Mouse (Mus musculus): ENCODE results near the gene Lars2. TPM values are rescaled to one million over a fixed set of nuclear protein-coding genes. Genes with fewer than 3 reads are reported as not detected.
"Not testable (repeated sequence)": the region's sequence is repeated elsewhere in the genome, so short reads cannot be mapped to it uniquely, and the experiment has no call there.

Lars2 gene
- polyA plus RNA-seq, 1 experiment from 2014 or later: 1,089 TPM

DNA sequence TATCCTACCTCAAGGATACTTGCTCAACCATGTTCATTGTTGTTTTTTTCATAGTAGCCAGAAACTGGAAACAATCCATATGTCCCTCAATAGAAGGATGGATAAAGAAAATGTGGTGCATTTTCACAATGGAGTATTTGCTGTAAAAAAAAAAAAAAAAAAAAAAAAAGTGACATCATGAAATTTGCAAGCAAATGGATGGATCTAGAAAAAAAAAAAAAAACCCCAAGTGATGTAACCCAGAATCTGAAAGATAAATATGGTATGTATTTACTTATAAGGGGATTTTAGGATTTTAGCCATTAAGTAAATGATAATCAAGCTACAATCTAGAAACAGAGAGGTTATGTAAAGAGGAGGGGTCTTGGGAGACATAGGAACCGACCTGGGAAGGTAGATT lies 1.4 kb upstream of the Lars2 start:
- Histone ChIP-seq H3K4me1 (peaks cover 8% of the 10 kb centered on the region; the same call in 1 of the 2 replicates), H3K27ac (no peak overlapping the region), H3K4me2 (replicated peaks) (no peak overlapping the region), H3K4me3 (no peak overlapping the region), H3K9me3 (no peaks in the 10 kb centered on the region), H3K27me3 (no peaks in the 10 kb centered on the region), H3K9ac (no peak overlapping the region), H3K36me3 (no peaks in the 10 kb centered on the region)
- WGBS: 74% methylated on average over 1 of the region's 1 CpGs
- ATAC-seq (ENCODE audit: insufficient number of reproducible peaks, insufficient read depth, low FRiP score, low TSS enrichment): no peak

DNA sequence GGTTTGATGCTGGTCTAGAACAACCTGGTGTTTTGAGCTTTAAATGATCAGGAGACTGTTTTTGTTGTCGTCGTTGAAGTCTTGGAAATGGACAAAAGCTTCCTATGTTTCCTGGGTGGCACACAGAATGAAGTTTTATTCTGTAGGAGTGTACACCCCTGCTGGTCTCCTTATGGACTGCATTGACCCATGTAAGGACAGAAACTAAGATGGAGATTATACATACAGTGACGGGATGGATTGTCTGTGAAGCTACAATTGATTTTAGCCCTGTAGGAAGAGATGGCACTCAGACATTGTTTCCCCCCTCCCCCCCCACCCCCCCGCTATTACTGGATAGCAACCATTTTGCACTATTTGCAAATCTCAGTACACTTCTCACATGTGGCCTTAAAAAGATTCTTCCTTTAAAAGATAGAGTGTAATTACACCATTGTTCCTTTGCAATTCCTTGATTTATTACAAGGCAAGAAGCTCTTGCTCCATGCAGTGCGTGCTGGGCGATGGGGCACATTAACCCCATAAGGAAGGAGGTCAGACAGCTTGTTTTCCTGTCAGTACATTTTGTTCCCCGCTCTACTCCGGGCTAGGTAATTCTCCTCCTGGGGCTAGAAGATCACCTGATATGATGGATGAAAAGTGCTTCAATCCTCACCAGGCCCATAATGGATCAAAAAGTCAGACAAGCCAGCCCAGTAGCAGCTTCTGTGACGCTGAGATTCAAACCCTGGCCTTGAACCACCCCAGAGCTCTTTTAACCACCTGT lies 602 bp upstream of the Lars2 start:
- peak overlapping the region; percentile 82 for H3K27ac ChIP-seq
- ATAC-seq (ENCODE audit: insufficient number of reproducible peaks, insufficient read depth, low FRiP score, low TSS enrichment): peak; percentile 53; the same call in 1 of the 2 replicates
- peak overlapping the region; percentile 77 for H3K4me2 ChIP-seq (replicated peaks)
- no peaks in the 10 kb centered on the region for H3K9me3 ChIP-seq
- H3K4me3 ChIP-seq: peak overlapping the region; percentile 83
- H3K36me3 ChIP-seq: no peaks in the 10 kb centered on the region
- 35% methylated on average over 9 of the region's 9 CpGs for WGBS
- peaks cover 8% of the 10 kb centered on the region; the same call in 1 of the 2 replicates for H3K4me1 ChIP-seq
- H3K27me3 ChIP-seq: no peaks in the 10 kb centered on the region
- H3K9ac ChIP-seq: peak overlapping the region; percentile 61

- H3K27me3 ChIP-seq: no peaks in the 10 kb centered on the region
- H3K9ac ChIP-seq: peak overlapping the region; percentile 61
- peak overlapping the region; percentile 83 for H3K4me3 ChIP-seq
- H3K4me1 ChIP-seq: peaks cover 8% of the 10 kb centered on the region; the same call in 1 of the 2 replicates
- H3K36me3 ChIP-seq: peaks cover 10% of the 10 kb centered on the region; the same call in 1 of the 2 replicates
- no peak for ATAC-seq (ENCODE audit: insufficient number of reproducible peaks, insufficient read depth, low FRiP score, low TSS enrichment)
- H3K9me3 ChIP-seq: no peaks in the 10 kb centered on the region
- H3K27ac ChIP-seq: no peak overlapping the region
- peak overlapping the region; percentile 77 for H3K4me2 ChIP-seq (replicated peaks)
These were observed 909 bp downstream of the Lars2 start for GRCm38 (mm10) chr9:123367636-123368035.

- Histone ChIP-seq H3K9ac (no peak overlapping the region), H3K27me3 (no peaks in the 10 kb centered on the region), H3K36me3 (peaks cover 9% of the 10 kb centered on the region; the same call in 1 of the 2 replicates), H3K4me2 (replicated peaks) (no peak overlapping the region), H3K4me1 (no peaks in the 10 kb centered on the region), H3K27ac (no peak overlapping the region), H3K9me3 (no peaks in the 10 kb centered on the region), H3K4me3 (no peak overlapping the region)
- no peak for ATAC-seq (ENCODE audit: insufficient number of reproducible peaks, insufficient read depth, low FRiP score, low TSS enrichment)
- WGBS: 66% methylated on average over 5 of the region's 5 CpGs
These were observed 15.7 kb downstream of the Lars2 start for GRCm38 (mm10) chr9:123382399-123382798.

GRCm38 (mm10) chr9:123384696-123385095 lies 18.0 kb downstream of the Lars2 start:
- Histone ChIP-seq H3K9ac (no peak overlapping the region), H3K9me3 (no peaks in the 10 kb centered on the region), H3K27ac (no peak overlapping the region), H3K4me2 (replicated peaks) (no peak overlapping the region), H3K4me3 (no peak overlapping the region), H3K27me3 (no peaks in the 10 kb centered on the region), H3K36me3 (0 out of 2 replicates have a peak, but pooled peaks cover 4% of the 10 kb centered on the region), H3K4me1 (no peaks in the 10 kb centered on the region)
- ATAC-seq (ENCODE audit: insufficient number of reproducible peaks, insufficient read depth, low FRiP score, low TSS enrichment): no peak
- 89% methylated on average over 3 of the region's 3 CpGs for WGBS

- ATAC-seq (ENCODE audit: insufficient number of reproducible peaks, insufficient read depth, low FRiP score, low TSS enrichment): no peak
- H3K9me3 ChIP-seq: no peaks in the 10 kb centered on the region
- no peak overlapping the region for H3K4me2 ChIP-seq (replicated peaks)
- H3K4me3 ChIP-seq: no peak overlapping the region
- WGBS: 74% methylated on average over 5 of the region's 5 CpGs
- H3K27me3 ChIP-seq: no peaks in the 10 kb centered on the region
- H3K36me3 ChIP-seq: no peaks in the 10 kb centered on the region
- no peaks in the 10 kb centered on the region for H3K4me1 ChIP-seq
- no peak overlapping the region for H3K9ac ChIP-seq
- no peak overlapping the region for H3K27ac ChIP-seq
These were observed 18.8 kb downstream of the Lars2 start for GRCm38 (mm10) chr9:123385352-123386198.

DNA sequence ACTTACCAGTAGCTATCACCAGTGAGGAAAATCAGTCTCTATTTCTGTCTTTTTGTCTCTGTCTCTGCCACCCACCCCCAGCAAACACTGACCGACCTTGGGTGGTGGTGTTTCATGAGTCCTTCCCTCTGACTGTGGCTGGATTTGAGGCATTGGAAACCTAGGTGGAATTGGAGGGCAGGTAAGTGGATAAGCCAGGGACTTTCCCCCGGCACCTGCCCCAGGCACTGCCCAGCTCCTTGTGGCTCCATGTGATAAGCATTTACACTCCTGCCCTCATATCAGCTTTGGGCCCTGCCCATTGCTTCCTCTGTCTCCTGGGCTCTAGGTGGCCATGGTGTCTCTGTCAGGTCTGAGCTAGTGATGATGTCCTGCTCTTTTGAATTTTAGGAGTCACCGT lies 19.6 kb downstream of the Lars2 start:
- no peak for ATAC-seq (ENCODE audit: insufficient number of reproducible peaks, insufficient read depth, low FRiP score, low TSS enrichment)
- Histone ChIP-seq H3K36me3 (no peaks in the 10 kb centered on the region), H3K4me3 (no peak overlapping the region), H3K9me3 (no peaks in the 10 kb centered on the region), H3K27ac (no peak overlapping the region), H3K4me2 (replicated peaks) (no peak overlapping the region), H3K4me1 (no peaks in the 10 kb centered on the region), H3K9ac (no peak overlapping the region), H3K27me3 (no peaks in the 10 kb centered on the region)
- 85% methylated on average over 3 of the region's 3 CpGs for WGBS

- not testable (repeated sequence) for H3K9ac ChIP-seq; ATAC-seq (ENCODE audit: insufficient number of reproducible peaks, insufficient read depth, low FRiP score, low TSS enrichment); H3K27ac ChIP-seq; H3K4me1 ChIP-seq; H3K36me3 ChIP-seq; H3K4me3 ChIP-seq; H3K4me2 ChIP-seq (replicated peaks); H3K27me3 ChIP-seq; H3K9me3 ChIP-seq
- 96% methylated on average over 12 of the region's 21 CpGs for WGBS
These were observed 21.6 kb downstream of the Lars2 start for GRCm38 (mm10) chr9:123388087-123389007.

- no peaks in the 10 kb centered on the region for H3K9me3 ChIP-seq
- H3K27ac ChIP-seq: no peak overlapping the region
- 79% methylated on average over 5 of the region's 5 CpGs for WGBS
- H3K36me3 ChIP-seq: no peaks in the 10 kb centered on the region
- H3K27me3 ChIP-seq: no peaks in the 10 kb centered on the region
- no peak overlapping the region for H3K4me3 ChIP-seq
- no peak overlapping the region for H3K9ac ChIP-seq
- no peak for ATAC-seq (ENCODE audit: insufficient number of reproducible peaks, insufficient read depth, low FRiP score, low TSS enrichment)
- no peak overlapping the region for H3K4me2 ChIP-seq (replicated peaks)
- no peaks in the 10 kb centered on the region for H3K4me1 ChIP-seq
These were observed 24.6 kb downstream of the Lars2 start for GRCm38 (mm10) chr9:123391140-123391849.

DNA sequence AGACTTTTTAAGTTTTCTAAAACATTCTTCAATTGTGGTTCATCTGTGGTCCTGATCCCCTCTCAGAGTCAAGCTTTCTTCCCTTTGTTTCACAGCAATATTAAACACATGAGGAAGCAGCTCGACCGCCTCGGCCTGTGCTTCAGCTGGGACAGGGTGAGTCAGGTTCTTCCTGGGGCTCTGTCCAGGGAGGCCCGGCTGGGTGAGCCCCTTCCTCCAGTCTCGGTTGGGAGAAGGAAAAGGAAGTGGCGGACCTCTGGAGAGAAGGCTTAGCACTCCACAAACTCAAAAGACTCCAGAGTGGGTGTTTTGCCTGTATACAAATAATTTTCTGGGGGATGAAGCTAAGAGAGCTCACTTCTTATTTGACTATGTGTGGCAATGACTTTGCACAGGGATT lies 28.1 kb downstream of the Lars2 start:
- no peak overlapping the region for H3K27ac ChIP-seq
- H3K9me3 ChIP-seq: no peaks in the 10 kb centered on the region
- H3K4me1 ChIP-seq: no peaks in the 10 kb centered on the region
- no peak for ATAC-seq (ENCODE audit: insufficient number of reproducible peaks, insufficient read depth, low FRiP score, low TSS enrichment)
- WGBS: 75% methylated on average over 6 of the region's 6 CpGs
- H3K4me3 ChIP-seq: no peak overlapping the region
- no peaks in the 10 kb centered on the region for H3K27me3 ChIP-seq
- H3K4me2 ChIP-seq (replicated peaks): no peak overlapping the region
- no peaks in the 10 kb centered on the region for H3K36me3 ChIP-seq
- no peak overlapping the region for H3K9ac ChIP-seq

DNA sequence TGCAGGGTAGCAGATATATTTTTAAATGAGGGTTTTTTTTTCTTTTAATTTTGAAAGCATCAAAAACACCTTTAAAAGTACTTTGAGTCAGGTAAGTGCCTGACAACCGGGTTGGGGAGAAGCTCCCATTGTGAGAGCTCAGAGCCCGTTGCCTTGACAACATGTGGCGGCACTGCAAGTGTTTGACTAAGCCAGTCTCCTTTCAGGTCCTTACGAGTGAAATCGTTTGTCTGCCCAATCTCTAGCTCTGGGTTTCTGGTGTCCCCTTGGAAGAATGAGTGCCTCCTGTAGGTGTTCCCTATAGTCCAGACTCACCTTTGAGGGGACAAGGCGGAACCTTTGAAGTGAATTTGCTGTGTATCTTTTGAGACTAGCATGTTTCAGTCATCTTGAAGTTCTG lies 31.0 kb downstream of the Lars2 start:
- no peak overlapping the region for H3K9ac ChIP-seq
- H3K36me3 ChIP-seq: no peaks in the 10 kb centered on the region
- no peak for ATAC-seq (ENCODE audit: insufficient number of reproducible peaks, insufficient read depth, low FRiP score, low TSS enrichment)
- H3K27ac ChIP-seq: no peak overlapping the region
- H3K4me3 ChIP-seq: no peak overlapping the region
- no peaks in the 10 kb centered on the region for H3K4me1 ChIP-seq
- H3K27me3 ChIP-seq: no peaks in the 10 kb centered on the region
- H3K4me2 ChIP-seq (replicated peaks): no peak overlapping the region
- no peaks in the 10 kb centered on the region for H3K9me3 ChIP-seq
- 55% methylated on average over 6 of the region's 6 CpGs for WGBS

Data from embryonic facial prominence, embryonic 12.5 days (tissue).